In genomic region chr6:47314507-47315334, GRCm38 (mm10) we compare ENCODE assay signal across 7 mouse cellular contexts.
A peak's percentile ranks its signal among the peaks of the same experiment; 100 is the strongest.
DNase-seq lines count a peak whose midpoint lies in the region; ATAC-seq and TF ChIP-seq lines count a peak whose summit lies in the region.

No protein-coding gene starts in this region.

- TF ChIP-seq POLR2A in thymus, adult 2 months (IDR thresholded peaks at IDR 0.05; ENCODE audit: control insufficient read depth, extremely low read depth, insufficient read depth, low read length, poor library complexity): no peak

- H3K36me3 ChIP-seq in neural tube, embryonic 12.5 days: no peaks in the 10 kb centered on the region
- no peaks in the 10 kb centered on the region for H3K36me3 ChIP-seq in limb, embryonic 10.5 days
- no peaks in the 10 kb centered on the region for H3K36me3 ChIP-seq in neural tube, embryonic 14.5 days (ENCODE audit: control insufficient read depth, insufficient read depth, low read length)
- H3K36me3 ChIP-seq in thymus, adult 2 months (ENCODE audit: control insufficient read depth, insufficient read depth, low read length): no peaks in the 10 kb centered on the region

- no peaks in the 10 kb centered on the region for H3K9me3 ChIP-seq in neural tube, embryonic 12.5 days
- no peaks in the 10 kb centered on the region for H3K9me3 ChIP-seq in limb, embryonic 10.5 days (replicated peaks)
- no peaks in the 10 kb centered on the region for H3K9me3 ChIP-seq in neural tube, embryonic 14.5 days (ENCODE audit: control insufficient read depth, low read length)

- H3K27ac ChIP-seq in neural tube, embryonic 12.5 days: no peak overlapping the region
- no peak overlapping the region for H3K27ac ChIP-seq in limb, embryonic 10.5 days
- H3K27ac ChIP-seq in neural tube, embryonic 14.5 days (ENCODE audit: low read depth, low read length): no peak overlapping the region
- no peak overlapping the region for H3K27ac ChIP-seq in thymus, adult 2 months (ENCODE audit: control insufficient read depth, insufficient read depth, low read length)

- H3K9ac ChIP-seq in neural tube, embryonic 12.5 days: no peak overlapping the region
- H3K9ac ChIP-seq in neural tube, embryonic 14.5 days (replicated peaks; ENCODE audit: low read depth, low read length): no peak overlapping the region

- no peak overlapping the region for H3K4me3 ChIP-seq in neural tube, embryonic 12.5 days
- H3K4me3 ChIP-seq in limb, embryonic 10.5 days: peak overlapping the region; percentile 30
- no peak overlapping the region; the same call in 1 of the 2 replicates for H3K4me3 ChIP-seq in neural tube, embryonic 14.5 days (ENCODE audit: low read depth, low read length)
- H3K4me3 ChIP-seq in thymus, adult 2 months (ENCODE audit: control insufficient read depth, insufficient read depth, low read length): no peak overlapping the region

- ATAC-seq in neural tube, embryonic 12.5 days (ENCODE audit: low FRiP score, low read depth): 0 out of 2 replicates have a peak, but pooled peaks have one; percentile 31
- 0 out of 2 replicates have a peak, but pooled peaks have one; percentile 10 for ATAC-seq in neural tube, embryonic 14.5 days (ENCODE audit: low read depth)

- no peak for TF ChIP-seq CTCF in thymus, adult 2 months (IDR thresholded peaks at IDR 0.05; ENCODE audit: borderline replicate concordance, control insufficient read depth, extremely low read depth, insufficient read depth, low read length, poor library complexity)

- H3K4me1 ChIP-seq in neural tube, embryonic 12.5 days: 0 out of 2 replicates have a peak, but pooled peaks cover 5% of the 10 kb centered on the region
- peaks cover 22% of the 10 kb centered on the region for H3K4me1 ChIP-seq in limb, embryonic 10.5 days
- H3K4me1 ChIP-seq in neural tube, embryonic 14.5 days (ENCODE audit: control insufficient read depth, insufficient read depth, low read length): no peaks in the 10 kb centered on the region
- H3K4me1 ChIP-seq in thymus, adult 2 months (replicated peaks; ENCODE audit: control insufficient read depth, insufficient read depth, low read length): 0 out of 2 replicates have a peak, but pooled peaks cover 3% of the 10 kb centered on the region

- peak overlapping the region; percentile 41 for H3K4me2 ChIP-seq in neural tube, embryonic 12.5 days (replicated peaks)
- H3K4me2 ChIP-seq in neural tube, embryonic 14.5 days (ENCODE audit: low read depth, low read length): peak overlapping the region; percentile 14; the same call in 1 of the 2 replicates

- WGBS in neural tube, embryonic 12.5 days: 61% methylated on average over 15 of the region's 15 CpGs
- 64% methylated on average over 15 of the region's 15 CpGs for WGBS in limb, embryonic 10.5 days
- WGBS in neural tube, embryonic 14.5 days: 62% methylated on average over 15 of the region's 15 CpGs
- 60% methylated on average over 15 of the region's 15 CpGs for WGBS in thymus, adult 2 months

- H3K27me3 ChIP-seq in neural tube, embryonic 12.5 days (replicated peaks): no peaks in the 10 kb centered on the region
- H3K27me3 ChIP-seq in limb, embryonic 10.5 days (ENCODE audit: low read depth, poor library complexity, severe bottlenecking): no peaks in the 10 kb centered on the region
- no peaks in the 10 kb centered on the region for H3K27me3 ChIP-seq in neural tube, embryonic 14.5 days (ENCODE audit: control insufficient read depth, insufficient read depth, low read length)
- H3K27me3 ChIP-seq in thymus, adult 2 months (ENCODE audit: control insufficient read depth, insufficient read depth, low read length): no peaks in the 10 kb centered on the region

- no peak for DNase-seq in neural tube, embryonic 10.5 days (ENCODE audit: extremely low spot score, low spot score)
- DNase-seq in c-Kit-negative CD71-positive TER-119-positive erythroid progenitor cells, embryonic 14.5 days (ENCODE audit: low read depth, low spot score): peak; percentile 6
- DNase-seq in forelimb bud, embryonic 11.5 days (ENCODE audit: low read depth, low spot score): peak; percentile 41
- peak; percentile 34 for DNase-seq in limb, embryonic 10.5 days (ENCODE audit: low spot score)
- no peak for DNase-seq in thymus, adult 2 months

Comparison
In these comparisons a context has a peak if more than half of its experiments do, and no peak if none do; other contexts are left out.
1. DNase-seq: peak in c-Kit-negative CD71-positive TER-119-positive erythroid progenitor cells, embryonic 14.5 days (single experiment), forelimb bud, embryonic 11.5 days (single experiment) and limb, embryonic 10.5 days (single experiment); none in neural tube, embryonic 10.5 days (single experiment) and thymus, adult 2 months (single experiment).